Mouse (Mus musculus) hindbrain, embryonic 13.5 days (tissue): ENCODE results near the gene Sestd1. TPM values are rescaled to one million over a fixed set of nuclear protein-coding genes. Genes with fewer than 3 reads are reported as not detected.

Experiments used
- ATAC-seq: fragments of 200-750 bp; cut with Nextera tagmentation; 2 replicates; pipeline ENCODE4 v1.8.0; 2017; ENCODE audit warnings: moderate TSS enrichment; ENCODE audit not compliant: low FRiP score
- H3K27ac ChIP-seq: fragments of 300-500 bp; sonication (generic); 2 replicates; pipeline ENCODE4 v1.5.1; 2015; ENCODE audit warnings: inconsistent platforms, mild to moderate bottlenecking, moderate library complexity
- H3K27me3 ChIP-seq: fragments of 300-500 bp; sonication (generic); 2 replicates; pipeline ENCODE4 v1.6.1; 2015; ENCODE audit warnings: mild to moderate bottlenecking, inconsistent platforms
- H3K36me3 ChIP-seq: fragments of 300-500 bp; sonication (generic); 2 replicates; pipeline ENCODE4 v1.6.1; 2015; ENCODE audit warnings: mild to moderate bottlenecking, inconsistent platforms
- H3K4me1 ChIP-seq: fragments of 300-500 bp; sonication (generic); replicated peaks from 2 replicates; pipeline ENCODE4 v1.6.1; 2015; ENCODE audit warnings: inconsistent platforms
- H3K4me2 ChIP-seq: fragments of 300-500 bp; sonication (generic); 2 replicates; pipeline ENCODE4 v1.6.1; 2015; ENCODE audit warnings: inconsistent platforms, mild to moderate bottlenecking, moderate library complexity
- H3K4me3 ChIP-seq: fragments of 300-500 bp; sonication (generic); 2 replicates; pipeline ENCODE4 v1.5.1; 2015; ENCODE audit warnings: mild to moderate bottlenecking, inconsistent platforms
- H3K9ac ChIP-seq: fragments of 300-500 bp; sonication (generic); 2 replicates; pipeline ENCODE4 v1.6.1; 2015; ENCODE audit warnings: mild to moderate bottlenecking, inconsistent platforms
- H3K9me3 ChIP-seq: fragments of 300-500 bp; sonication (generic); 2 replicates; pipeline ENCODE4 v1.6.1; 2016; ENCODE audit warnings: inconsistent platforms
- WGBS: fragments of 180-500 bp; shearing (Covaris S2); methylation state at CpG from one replicate; pipeline ENCODE4 v1.1.7; 2015; 5-methylcytosine and 5-hydroxymethylcytosine counted together
- polyA plus RNA-seq: library from polyadenylated mRNA; unstranded; fragments of >200 nt; fragmentation: Nextera tagmentation; extraction: Ambion mirVana; gene quantifications from 2 replicates; pipeline ENCODE4 v1.2.1, GENCODE M21; 2015

The Sestd1 gene
- polyA plus RNA-seq, result 27.8 and 28.7 TPM in 2 replicates

DNA sequence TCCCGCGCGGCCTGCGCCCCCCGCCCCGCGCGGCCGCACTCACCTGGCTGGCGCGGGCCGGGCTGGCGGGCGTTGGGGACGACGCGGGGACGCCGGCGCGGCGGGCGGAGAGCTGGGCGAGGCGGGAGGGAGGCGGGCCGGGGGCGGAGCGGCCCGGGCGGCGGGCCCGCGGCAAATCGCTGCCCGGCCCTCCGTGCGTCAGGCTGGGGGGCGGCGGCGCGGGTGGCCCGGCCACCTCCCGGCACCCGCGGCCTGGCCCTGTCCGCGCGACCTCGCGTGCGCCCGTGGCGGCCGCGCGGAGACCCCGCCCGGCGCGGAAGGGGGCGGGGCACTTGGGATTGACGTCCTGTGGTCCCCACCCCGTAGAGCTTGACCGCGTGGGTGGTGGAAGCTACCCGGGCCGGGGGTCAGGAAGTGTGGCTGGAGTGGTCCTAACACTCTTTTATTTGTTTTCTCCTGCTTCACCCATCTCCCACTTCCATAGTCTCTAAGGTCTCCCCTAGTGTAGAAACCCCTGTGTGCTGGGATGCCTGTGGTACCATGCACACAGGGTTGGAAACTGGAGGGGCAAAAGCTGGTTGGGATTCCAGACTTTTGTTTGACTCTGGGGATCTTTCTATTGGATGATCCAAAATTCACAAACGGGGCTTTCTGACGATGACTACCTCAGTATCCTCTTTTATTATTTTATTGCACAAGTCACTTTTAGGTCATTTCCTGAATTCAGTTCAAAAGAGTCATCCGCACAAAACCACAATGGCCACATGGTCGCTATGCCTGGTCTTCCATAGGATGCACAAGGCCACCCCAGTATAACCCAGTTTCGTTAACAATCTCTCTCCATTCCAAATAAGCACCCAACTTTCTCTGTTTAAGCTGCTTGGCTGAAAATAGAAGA, at the start of gene Sestd1:
Sestd1 (minus strand) TSS at position 81 of the 898 bp plus-strand sequence.
- H3K36me3 ChIP-seq, result no peaks in the 10 kb centered on the region
- no peaks in the 10 kb centered on the region for H3K9me3 ChIP-seq
- peaks cover 28% of the 10 kb centered on the region for H3K4me1 ChIP-seq
- peak within 1 kb of the TSS; percentile 99 for H3K9ac ChIP-seq
- 7% methylated on average over 44 of the region's 73 CpGs for WGBS
- peak within 1 kb of the TSS; percentile 94 for H3K4me3 ChIP-seq
- H3K27me3 ChIP-seq, result peaks cover 4% of the 10 kb centered on the region; the same call in 1 of the 2 replicates
- peak within 1 kb of the TSS; percentile 70 for H3K4me2 ChIP-seq
- peak within 1 kb of the TSS; percentile 92 for H3K27ac ChIP-seq
- ATAC-seq, result peak; percentile 87

DNA sequence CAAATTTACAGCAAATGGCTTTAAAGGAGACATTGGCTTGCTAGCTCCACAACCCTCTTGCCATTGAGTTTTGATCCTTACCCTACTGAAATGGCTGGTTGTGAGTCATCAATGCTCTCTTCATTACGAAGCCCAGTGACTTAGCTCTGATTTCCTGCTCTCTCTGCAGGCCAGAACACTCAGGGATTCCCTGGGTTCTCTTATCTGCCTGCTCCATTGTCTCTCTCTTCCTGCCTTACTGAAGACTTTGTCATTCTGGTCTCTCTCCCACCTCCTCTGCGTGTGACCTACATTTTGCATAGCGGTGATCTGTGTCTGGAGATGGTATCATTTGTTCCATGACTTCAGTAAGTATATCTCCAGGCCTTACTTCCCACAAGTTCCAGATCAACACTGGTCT, 46.9 kb upstream of the Sestd1 start:
- H3K27me3 ChIP-seq, result no peaks in the 10 kb centered on the region
- H3K36me3 ChIP-seq, result no peaks in the 10 kb centered on the region
- no peak overlapping the region for H3K9ac ChIP-seq
- H3K4me3 ChIP-seq, result no peak overlapping the region
- H3K4me2 ChIP-seq, result no peak overlapping the region
- no peak overlapping the region for H3K27ac ChIP-seq
- ATAC-seq, result no peak
- no peaks in the 10 kb centered on the region for H3K9me3 ChIP-seq
- H3K4me1 ChIP-seq, result peaks cover 7% of the 10 kb centered on the region
- 90% methylated on average over 3 of the region's 3 CpGs for WGBS

DNA sequence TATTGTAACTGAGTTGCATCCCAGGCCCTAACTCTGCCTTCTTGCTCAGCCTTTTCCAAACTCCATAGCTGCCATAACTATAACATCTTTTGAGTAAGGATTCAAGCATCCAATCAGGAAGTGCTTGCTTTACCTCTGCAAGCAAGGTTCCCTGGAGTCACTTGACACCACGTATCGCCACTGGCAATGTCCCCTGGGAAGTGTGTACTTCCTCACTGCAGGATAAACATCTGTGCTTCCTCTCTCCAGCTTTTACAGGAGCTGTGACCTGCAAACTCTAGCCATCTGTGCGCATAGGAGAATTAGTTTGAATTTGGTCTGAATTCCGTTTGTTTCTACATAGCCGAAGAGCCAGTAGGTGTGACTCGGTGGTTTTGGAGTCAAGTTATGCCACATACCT, 43.3 kb upstream of the Sestd1 start:
- Histone ChIP-seq H3K36me3 (no peaks in the 10 kb centered on the region), H3K27ac (no peak overlapping the region), H3K4me1 (peaks cover 7% of the 10 kb centered on the region), H3K4me2 (no peak overlapping the region), H3K4me3 (no peak overlapping the region), H3K9me3 (no peaks in the 10 kb centered on the region), H3K27me3 (no peaks in the 10 kb centered on the region), H3K9ac (no peak overlapping the region)
- no peak for ATAC-seq
- WGBS, result 52% methylated on average over 6 of the region's 6 CpGs

DNA sequence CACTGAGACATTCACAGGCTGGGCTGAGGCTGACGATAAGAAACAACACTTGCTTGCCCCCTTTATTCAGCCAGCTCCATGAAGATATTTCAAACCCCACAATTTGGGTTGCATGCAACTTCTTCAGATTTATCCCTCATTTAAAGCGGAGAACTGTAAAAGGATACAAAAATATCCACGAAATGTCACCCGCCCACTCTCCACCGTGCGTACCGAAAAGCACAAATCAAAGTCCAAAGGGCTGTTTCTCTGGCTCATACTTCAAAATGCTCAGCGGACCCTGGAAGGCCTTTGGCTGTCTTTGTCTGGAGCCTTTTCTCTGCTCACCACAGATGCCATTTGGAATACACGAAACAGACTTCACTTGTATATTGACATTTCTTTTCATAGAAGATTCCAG, 42.8 kb upstream of the Sestd1 start:
- Histone ChIP-seq H3K9ac (no peak overlapping the region), H3K27ac (no peak overlapping the region), H3K4me2 (no peak overlapping the region), H3K9me3 (no peaks in the 10 kb centered on the region), H3K4me1 (peaks cover 7% of the 10 kb centered on the region), H3K27me3 (no peaks in the 10 kb centered on the region), H3K4me3 (no peak overlapping the region), H3K36me3 (no peaks in the 10 kb centered on the region)
- ATAC-seq, result no peak
- 53% methylated on average over 9 of the region's 9 CpGs for WGBS

DNA sequence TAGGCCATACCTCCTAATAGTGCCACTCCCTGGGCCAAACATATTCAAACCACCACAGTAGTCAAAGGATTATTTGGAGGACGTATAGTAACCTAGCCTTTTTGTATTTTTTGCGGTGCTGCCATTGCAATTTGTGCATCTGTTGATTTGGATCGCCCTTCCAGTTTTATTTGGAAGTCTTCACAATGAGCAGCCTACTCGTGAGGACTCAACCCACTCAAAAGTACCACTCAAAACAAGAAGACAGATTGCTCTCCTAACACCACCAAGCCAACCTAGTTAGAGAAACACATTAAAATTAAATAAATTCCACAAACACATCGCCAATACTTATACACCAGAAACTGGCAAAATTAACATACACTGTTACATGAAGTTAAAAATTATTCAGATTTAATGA, 38.8 kb upstream of the Sestd1 start:
- no peak for ATAC-seq
- Histone ChIP-seq H3K4me1 (peaks cover 13% of the 10 kb centered on the region), H3K9ac (no peak overlapping the region), H3K4me3 (no peak overlapping the region), H3K27ac (no peak overlapping the region), H3K9me3 (no peaks in the 10 kb centered on the region), H3K27me3 (no peaks in the 10 kb centered on the region), H3K4me2 (no peak overlapping the region), H3K36me3 (no peaks in the 10 kb centered on the region)
- 95% methylated on average over 5 of the region's 5 CpGs for WGBS

DNA sequence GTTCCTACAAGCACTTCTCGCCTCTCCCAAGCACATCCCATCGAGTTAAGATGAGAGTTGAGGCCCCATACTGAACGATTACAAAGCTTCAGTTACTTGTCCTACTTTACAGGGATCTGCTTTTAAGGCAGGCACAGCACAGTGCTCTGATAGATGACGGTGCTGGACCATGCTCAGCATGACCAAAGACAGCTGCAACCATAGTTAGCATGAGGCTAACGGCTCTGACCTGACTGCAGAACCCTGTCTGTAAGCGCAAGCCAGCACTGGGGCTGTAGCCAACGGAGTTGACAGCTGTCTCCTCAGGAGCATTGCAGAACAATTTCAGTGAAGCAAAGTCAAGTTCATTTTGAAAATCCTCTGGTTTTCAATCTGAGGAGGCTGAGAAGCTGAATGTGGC, 36.6 kb upstream of the Sestd1 start:
- Histone ChIP-seq H3K9me3 (no peaks in the 10 kb centered on the region), H3K36me3 (no peaks in the 10 kb centered on the region), H3K4me1 (0 out of 2 replicates have a peak, but pooled peaks cover 6% of the 10 kb centered on the region), H3K27ac (no peak overlapping the region), H3K4me3 (no peak overlapping the region), H3K27me3 (no peaks in the 10 kb centered on the region), H3K9ac (no peak overlapping the region), H3K4me2 (no peak overlapping the region)
- ATAC-seq, result no peak
- 55% methylated on average over 7 of the region's 7 CpGs for WGBS

DNA sequence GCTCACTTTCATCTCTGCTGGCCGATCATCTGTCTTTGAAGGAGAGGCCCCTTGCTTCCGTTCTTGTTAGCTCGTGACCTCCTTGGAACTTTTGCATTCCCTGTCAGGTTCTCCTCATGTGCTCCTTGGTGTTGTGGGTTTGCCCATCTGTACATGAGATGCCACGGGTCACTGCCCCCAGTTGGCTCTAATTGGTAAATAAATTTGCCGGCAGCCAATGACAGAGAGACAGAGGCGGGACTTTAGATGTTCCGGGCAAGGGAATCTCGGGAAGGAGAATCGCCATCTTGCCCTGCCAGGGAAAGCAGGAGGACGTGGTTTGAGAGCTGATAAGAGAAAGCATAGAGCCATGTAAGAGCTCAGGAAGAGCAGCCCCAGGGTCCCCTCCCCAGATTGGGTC, 33.5 kb upstream of the Sestd1 start:
- 93% methylated on average over 10 of the region's 10 CpGs for WGBS
- H3K27me3 ChIP-seq, result no peaks in the 10 kb centered on the region
- no peak overlapping the region for H3K4me2 ChIP-seq
- 0 out of 2 replicates have a peak, but pooled peaks cover 6% of the 10 kb centered on the region for H3K4me1 ChIP-seq
- ATAC-seq, result no peak
- H3K9ac ChIP-seq, result no peak overlapping the region
- no peaks in the 10 kb centered on the region for H3K36me3 ChIP-seq
- H3K27ac ChIP-seq, result no peak overlapping the region
- no peaks in the 10 kb centered on the region for H3K9me3 ChIP-seq
- H3K4me3 ChIP-seq, result no peak overlapping the region

DNA sequence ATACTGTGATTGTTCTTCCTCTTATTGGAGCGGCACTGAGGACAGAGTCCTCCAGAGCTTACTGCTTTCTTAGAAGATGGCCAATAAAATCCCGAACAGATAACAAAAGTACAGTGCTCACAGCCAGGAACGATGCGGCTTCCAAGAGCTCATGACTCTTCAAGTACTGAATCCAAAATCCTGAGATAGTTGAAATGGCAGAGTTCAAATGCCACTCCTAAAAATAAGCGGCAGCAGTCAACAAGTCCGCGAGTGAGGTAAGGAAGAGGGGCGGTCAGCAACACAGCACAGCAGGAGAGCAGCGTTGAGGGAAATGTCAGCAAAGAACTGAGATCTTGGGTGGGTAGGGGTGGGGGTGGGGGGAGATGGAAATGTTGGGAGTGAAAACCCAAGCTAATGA, 32.2 kb upstream of the Sestd1 start:
- Histone ChIP-seq H3K27me3 (no peaks in the 10 kb centered on the region), H3K36me3 (no peaks in the 10 kb centered on the region), H3K9me3 (no peaks in the 10 kb centered on the region), H3K9ac (no peak overlapping the region), H3K4me2 (no peak overlapping the region), H3K4me1 (0 out of 2 replicates have a peak, but pooled peaks cover 6% of the 10 kb centered on the region), H3K27ac (no peak overlapping the region), H3K4me3 (no peak overlapping the region)
- WGBS, result 72% methylated on average over 9 of the region's 9 CpGs
- no peak for ATAC-seq

DNA sequence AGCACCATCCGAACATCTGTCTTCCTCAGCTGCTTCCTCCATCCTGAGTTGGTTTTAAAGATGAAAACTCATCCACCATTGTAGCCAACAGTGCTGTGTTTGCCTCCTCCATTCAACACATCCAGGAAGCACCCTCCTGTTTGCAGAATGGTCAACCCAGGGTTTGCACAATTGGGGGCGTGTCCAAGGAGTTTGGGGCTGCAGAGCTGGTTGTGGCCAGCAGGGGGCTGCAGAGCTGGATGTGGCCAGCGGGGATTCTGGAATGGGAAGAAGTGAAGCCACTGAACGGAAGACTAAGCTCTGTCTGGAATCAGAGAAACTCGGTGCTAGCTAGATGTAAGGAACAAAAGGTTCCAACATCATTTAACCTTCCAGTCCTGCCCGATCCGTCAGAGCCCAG, 28.9 kb upstream of the Sestd1 start:
- no peaks in the 10 kb centered on the region for H3K27me3 ChIP-seq
- H3K36me3 ChIP-seq, result no peaks in the 10 kb centered on the region
- no peaks in the 10 kb centered on the region for H3K9me3 ChIP-seq
- no peak overlapping the region for H3K9ac ChIP-seq
- no peak overlapping the region for H3K4me3 ChIP-seq
- H3K27ac ChIP-seq, result no peak overlapping the region
- 60% methylated on average over 7 of the region's 7 CpGs for WGBS
- no peak overlapping the region for H3K4me2 ChIP-seq
- no peaks in the 10 kb centered on the region for H3K4me1 ChIP-seq
- no peak for ATAC-seq

DNA sequence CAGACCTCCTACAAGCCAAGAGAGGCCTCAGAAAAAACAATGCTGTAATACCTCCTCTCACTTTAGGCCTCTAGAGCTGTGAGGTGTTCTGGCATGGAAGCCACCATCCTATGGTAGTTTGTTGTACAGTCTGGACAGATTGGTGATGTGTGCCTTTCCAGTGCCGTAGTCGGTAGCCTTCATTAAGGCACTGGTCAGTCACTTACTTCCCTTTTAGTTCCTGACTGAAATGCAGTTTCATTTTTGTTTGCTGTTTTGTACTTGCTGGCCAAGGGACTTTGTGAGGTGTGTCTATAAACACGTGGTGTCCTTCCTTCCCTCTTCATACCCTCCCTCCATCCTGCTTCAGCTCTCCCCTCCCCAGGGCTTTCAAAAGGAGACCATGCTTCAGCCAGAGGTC, 24.1 kb upstream of the Sestd1 start:
- Histone ChIP-seq H3K36me3 (no peaks in the 10 kb centered on the region), H3K27ac (no peak overlapping the region), H3K4me2 (no peak overlapping the region), H3K4me3 (no peak overlapping the region), H3K4me1 (no peaks in the 10 kb centered on the region), H3K9ac (no peak overlapping the region), H3K9me3 (no peaks in the 10 kb centered on the region), H3K27me3 (no peaks in the 10 kb centered on the region)
- WGBS, result 82% methylated on average over 3 of the region's 3 CpGs
- no peak for ATAC-seq

DNA sequence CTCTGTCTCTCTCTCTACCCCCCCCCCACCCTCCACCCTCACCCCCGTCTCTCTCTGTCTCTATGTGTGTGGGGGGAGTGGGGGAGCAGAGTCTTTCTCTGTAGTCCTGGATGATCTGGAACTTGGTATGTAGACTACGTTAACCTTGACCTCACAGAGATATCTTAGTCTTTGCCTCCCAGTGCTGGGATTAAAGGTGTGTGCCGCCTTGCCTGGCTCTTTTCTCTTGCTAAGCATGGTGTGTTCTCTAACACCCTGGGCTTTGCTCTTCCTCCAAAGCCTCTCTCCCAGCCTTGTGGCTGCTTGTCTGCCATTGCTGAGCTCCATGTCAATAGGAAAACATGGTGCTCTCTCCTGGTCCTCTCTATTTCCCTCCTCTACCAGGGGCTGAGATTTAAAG, 23.3 kb upstream of the Sestd1 start:
- no peak overlapping the region for H3K9ac ChIP-seq
- no peak overlapping the region for H3K4me3 ChIP-seq
- no peaks in the 10 kb centered on the region for H3K36me3 ChIP-seq
- H3K27ac ChIP-seq, result no peak overlapping the region
- H3K9me3 ChIP-seq, result no peaks in the 10 kb centered on the region
- WGBS, result 84% methylated on average over 3 of the region's 3 CpGs
- H3K4me2 ChIP-seq, result no peak overlapping the region
- H3K27me3 ChIP-seq, result no peaks in the 10 kb centered on the region
- no peaks in the 10 kb centered on the region for H3K4me1 ChIP-seq
- ATAC-seq, result no peak

DNA sequence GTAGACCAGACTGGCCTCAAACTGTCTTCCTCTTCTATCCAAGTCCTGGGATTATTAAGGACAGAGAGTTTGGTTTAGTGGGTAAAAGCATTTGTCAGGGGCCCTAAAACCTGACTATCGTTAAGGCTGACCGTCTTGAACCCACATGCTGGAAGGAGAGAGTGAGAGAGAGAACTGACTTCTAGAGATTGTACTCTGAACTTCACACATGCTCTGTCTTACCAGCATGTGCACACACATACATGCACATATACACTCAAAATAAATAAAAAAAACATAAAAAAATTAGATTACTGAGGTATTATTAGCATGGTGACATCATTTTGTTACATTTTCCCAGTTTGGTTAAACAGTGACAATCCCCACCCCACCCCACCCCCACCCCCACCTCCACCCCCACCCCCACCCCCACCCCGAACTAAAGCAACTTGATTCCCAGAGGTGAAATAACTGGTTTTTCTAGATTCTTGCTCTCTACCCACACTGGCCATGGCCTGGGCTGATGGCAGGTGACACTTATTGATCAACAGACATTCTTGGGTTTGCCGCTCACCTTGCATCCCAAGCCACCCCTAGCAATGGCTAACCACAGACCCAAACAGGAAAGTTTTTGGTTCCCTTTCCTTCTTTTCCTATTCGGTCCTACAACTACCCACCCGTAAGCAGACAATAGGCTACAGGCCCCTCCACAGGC, 22.4 kb upstream of the Sestd1 start:
- no peak overlapping the region for H3K4me2 ChIP-seq

More for the DNA sequence above, 22.4 kb upstream of the Sestd1 start:
- no peak overlapping the region for H3K4me3 ChIP-seq
- H3K27me3 ChIP-seq, result no peaks in the 10 kb centered on the region
- no peak for ATAC-seq
- WGBS, result 81% methylated on average over 6 of the region's 6 CpGs
- no peaks in the 10 kb centered on the region for H3K9me3 ChIP-seq
- H3K9ac ChIP-seq, result no peak overlapping the region
- H3K36me3 ChIP-seq, result no peaks in the 10 kb centered on the region
- H3K4me1 ChIP-seq, result no peaks in the 10 kb centered on the region
- no peak overlapping the region for H3K27ac ChIP-seq
